Mouse (Mus musculus): ENCODE measurements around the gene Lix1. TPM values are rescaled to one million over a fixed set of nuclear protein-coding genes. Genes with fewer than 3 reads are reported as not detected.
A peak's percentile ranks its signal among the peaks of the same experiment; 100 is the strongest.

Lix1 gene
- polyA plus RNA-seq, 2 experiments, result 0.14 to 0.16 TPM

DNA sequence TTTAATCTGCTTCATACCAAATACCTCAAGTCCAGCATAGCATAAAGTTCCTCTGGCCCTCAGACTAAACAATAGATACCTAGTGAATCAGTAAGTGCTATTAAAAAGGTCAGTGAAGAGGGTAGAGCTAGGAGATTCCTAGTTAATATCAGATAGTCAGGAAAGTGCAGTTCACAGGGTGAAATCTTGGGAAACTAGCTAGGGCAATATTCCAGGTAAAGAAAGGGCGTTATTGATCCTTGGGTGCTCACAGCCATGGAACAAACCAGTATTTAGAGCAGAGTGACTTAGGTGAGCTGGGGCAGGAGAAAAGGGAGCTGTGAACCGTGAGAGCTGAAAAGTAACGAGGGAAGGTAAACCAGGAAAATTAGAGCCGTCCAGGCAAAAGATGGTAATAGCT lies 18.8 kb upstream of the Lix1 start:
- no peaks in the 10 kb centered on the region for H3K4me1 ChIP-seq (replicated peaks; ENCODE audit: control insufficient read depth in 2 of 2, insufficient read depth in 2 of 2, low read length in 1 of 2)
- H3K27ac ChIP-seq, result no peak overlapping the region
- no peaks in the 10 kb centered on the region for H3K9me3 ChIP-seq (ENCODE audit: control insufficient read depth, low read length)
- TF ChIP-seq CTCF (IDR thresholded peaks at IDR 0.05; ENCODE audit: low read depth) (no peak), EP300 (IDR thresholded peaks at IDR 0.05; ENCODE audit: low read depth) (no peak)
- H3K36me3 ChIP-seq (replicated peaks; ENCODE audit: control insufficient read depth, insufficient read depth, low read depth), result peaks cover 8% of the 10 kb centered on the region
- H3K4me2 ChIP-seq (ENCODE audit: low read depth), result no peak overlapping the region
- DNase-seq (ENCODE audit: low read depth in 3 of 3, low spot score in 3 of 3) (no peak), ATAC-seq (ENCODE audit: insufficient read depth) (no peak)
- no peak overlapping the region for H3K4me3 ChIP-seq (ENCODE audit: insufficient read depth in 1 of 2, low read depth in 2 of 2, low read length in 2 of 2)
- 78% methylated on average over 4 of the region's 4 CpGs for WGBS (ENCODE audit: insufficient replicate concordance)
- H3K27me3 ChIP-seq (ENCODE audit: control insufficient read depth, insufficient read depth, low read length), result no peaks in the 10 kb centered on the region
- H3K9ac ChIP-seq (replicated peaks), result no peak overlapping the region

- H3K36me3 ChIP-seq (replicated peaks; ENCODE audit: control insufficient read depth, insufficient read depth, low read depth), result peaks cover 8% of the 10 kb centered on the region
Observed at GRCm38 (mm10) chr17:17384502-17384901, 18.0 kb upstream of the Lix1 start.

GRCm38 (mm10) chr17:17386117-17386516 lies 16.4 kb upstream of the Lix1 start:
- Histone ChIP-seq H3K36me3 (replicated peaks; ENCODE audit: control insufficient read depth, insufficient read depth, low read depth) (peaks cover 9% of the 10 kb centered on the region), H3K27me3 (ENCODE audit: control insufficient read depth, insufficient read depth, low read length) (no peaks in the 10 kb centered on the region), H3K9ac (replicated peaks) (no peak overlapping the region), H3K9me3 (ENCODE audit: control insufficient read depth, low read length) (no peaks in the 10 kb centered on the region), H3K4me3 (ENCODE audit: insufficient read depth in 1 of 2, low read depth in 2 of 2, low read length in 2 of 2) (no peak overlapping the region), H3K4me2 (ENCODE audit: low read depth) (no peak overlapping the region), H3K4me1 (replicated peaks; ENCODE audit: control insufficient read depth in 2 of 2, insufficient read depth in 2 of 2, low read length in 1 of 2) (no peaks in the 10 kb centered on the region), H3K27ac (no peak overlapping the region)
- ATAC-seq (ENCODE audit: insufficient read depth) (no peak), DNase-seq (ENCODE audit: low read depth in 3 of 3, low spot score in 3 of 3) (no peak)
- TF ChIP-seq EP300 (IDR thresholded peaks at IDR 0.05; ENCODE audit: low read depth), result no peak
- TF ChIP-seq CTCF (IDR thresholded peaks at IDR 0.05; ENCODE audit: low read depth), result no peak
- WGBS (ENCODE audit: insufficient replicate concordance), result 71% methylated on average over 2 of the region's 2 CpGs

More at GRCm38 (mm10) chr17:17384502-17384901, 18.0 kb upstream of the Lix1 start:
- H3K27me3 ChIP-seq (ENCODE audit: control insufficient read depth, insufficient read depth, low read length), result no peaks in the 10 kb centered on the region
- no peak overlapping the region for H3K9ac ChIP-seq (replicated peaks)
- H3K27ac ChIP-seq, result no peak overlapping the region
- WGBS (ENCODE audit: insufficient replicate concordance), result 64% methylated on average over 3 of the region's 3 CpGs
- no peak overlapping the region for H3K4me2 ChIP-seq (ENCODE audit: low read depth)
- TF ChIP-seq CTCF (IDR thresholded peaks at IDR 0.05; ENCODE audit: low read depth) (no peak), EP300 (IDR thresholded peaks at IDR 0.05; ENCODE audit: low read depth) (no peak)
- H3K4me3 ChIP-seq (ENCODE audit: insufficient read depth in 1 of 2, low read depth in 2 of 2, low read length in 2 of 2), result no peak overlapping the region
- DNase-seq (ENCODE audit: low read depth in 3 of 3, low spot score in 3 of 3), result no peak
- no peak for ATAC-seq (ENCODE audit: insufficient read depth)
- no peaks in the 10 kb centered on the region for H3K9me3 ChIP-seq (ENCODE audit: control insufficient read depth, low read length)
- H3K4me1 ChIP-seq (replicated peaks; ENCODE audit: control insufficient read depth in 2 of 2, insufficient read depth in 2 of 2, low read length in 1 of 2), result no peaks in the 10 kb centered on the region

DNA sequence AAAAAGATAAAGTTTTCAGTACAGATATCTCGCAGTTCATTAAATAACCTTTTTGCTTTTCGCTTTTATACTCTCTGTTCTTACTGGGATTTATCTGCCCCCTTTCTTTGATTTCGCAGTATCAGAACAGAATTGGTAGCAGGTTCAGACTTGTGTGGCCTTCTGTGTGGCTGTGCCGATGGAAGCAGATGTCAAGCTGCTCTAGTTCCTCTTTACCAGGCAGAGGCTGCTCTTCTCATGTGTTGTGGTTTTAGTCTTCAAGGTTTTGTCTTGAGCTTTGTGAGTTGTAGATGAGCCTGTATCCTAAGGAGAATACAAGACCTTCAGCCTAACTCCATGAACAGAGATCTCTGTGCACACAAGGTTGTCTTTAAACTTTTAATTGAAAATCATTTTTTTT lies 10.6 kb upstream of the Lix1 start:
- no peak overlapping the region for H3K27ac ChIP-seq
- TF ChIP-seq CTCF (IDR thresholded peaks at IDR 0.05; ENCODE audit: low read depth), result no peak
- no peak for TF ChIP-seq EP300 (IDR thresholded peaks at IDR 0.05; ENCODE audit: low read depth)
- H3K4me2 ChIP-seq (ENCODE audit: low read depth), result no peak overlapping the region
- H3K27me3 ChIP-seq (ENCODE audit: control insufficient read depth, insufficient read depth, low read length), result no peaks in the 10 kb centered on the region
- 61% methylated on average over 4 of the region's 4 CpGs for WGBS (ENCODE audit: insufficient replicate concordance)
- no peaks in the 10 kb centered on the region for H3K9me3 ChIP-seq (ENCODE audit: control insufficient read depth, low read length)
- no peak overlapping the region for H3K9ac ChIP-seq (replicated peaks)
- peaks cover 2% of the 10 kb centered on the region; the same call in 1 of the 2 replicates for H3K36me3 ChIP-seq (replicated peaks; ENCODE audit: control insufficient read depth, insufficient read depth, low read depth)
- DNase-seq (ENCODE audit: low read depth in 3 of 3, low spot score in 3 of 3) (no peak), ATAC-seq (ENCODE audit: insufficient read depth) (no peak)
- no peaks in the 10 kb centered on the region; a peak in 1 of 4 replicates for H3K4me1 ChIP-seq (replicated peaks; ENCODE audit: control insufficient read depth in 2 of 2, insufficient read depth in 2 of 2, low read length in 1 of 2)
- no peak overlapping the region for H3K4me3 ChIP-seq (ENCODE audit: insufficient read depth in 1 of 2, low read depth in 2 of 2, low read length in 2 of 2)

GRCm38 (mm10) chr17:17392863-17393262 lies 9.6 kb upstream of the Lix1 start:
- H3K9ac ChIP-seq (replicated peaks), result no peak overlapping the region
- ATAC-seq (ENCODE audit: insufficient read depth) (0 out of 2 replicates have a peak, but pooled peaks have one; percentile 31), DNase-seq (ENCODE audit: low read depth in 3 of 3, low spot score in 3 of 3) (no peak)
- no peak overlapping the region for H3K4me3 ChIP-seq (ENCODE audit: insufficient read depth in 1 of 2, low read depth in 2 of 2, low read length in 2 of 2)
- no peaks in the 10 kb centered on the region for H3K27me3 ChIP-seq (ENCODE audit: control insufficient read depth, insufficient read depth, low read length)
- peak; percentile 25 for TF ChIP-seq CTCF (IDR thresholded peaks at IDR 0.05; ENCODE audit: low read depth)
- TF ChIP-seq EP300 (IDR thresholded peaks at IDR 0.05; ENCODE audit: low read depth), result no peak
- no peak overlapping the region for H3K27ac ChIP-seq
- 64% methylated on average over 7 of the region's 7 CpGs for WGBS (ENCODE audit: insufficient replicate concordance)
- no peak overlapping the region for H3K4me2 ChIP-seq (ENCODE audit: low read depth)
- H3K36me3 ChIP-seq (replicated peaks; ENCODE audit: control insufficient read depth, insufficient read depth, low read depth), result peaks cover 2% of the 10 kb centered on the region; the same call in 1 of the 2 replicates
- no peaks in the 10 kb centered on the region; a peak in 1 of 4 replicates for H3K4me1 ChIP-seq (replicated peaks; ENCODE audit: control insufficient read depth in 2 of 2, insufficient read depth in 2 of 2, low read length in 1 of 2)
- no peaks in the 10 kb centered on the region for H3K9me3 ChIP-seq (ENCODE audit: control insufficient read depth, low read length)

Measured in liver, embryonic 14.5 days (tissue).